Mouse (Mus musculus) cerebellum, adult (tissue): ENCODE measurements around the gene Stac3.

Source experiments
- ATAC-seq: cut with Nextera tagmentation; 2 replicates; pipeline ENCODE4 v1.9.2; 2017; ENCODE audit warnings: mild to moderate bottlenecking, moderate library complexity, mixed read lengths; ENCODE audit not compliant: insufficient number of reproducible peaks, low FRiP score, low TSS enrichment

Stac3 gene

DNA sequence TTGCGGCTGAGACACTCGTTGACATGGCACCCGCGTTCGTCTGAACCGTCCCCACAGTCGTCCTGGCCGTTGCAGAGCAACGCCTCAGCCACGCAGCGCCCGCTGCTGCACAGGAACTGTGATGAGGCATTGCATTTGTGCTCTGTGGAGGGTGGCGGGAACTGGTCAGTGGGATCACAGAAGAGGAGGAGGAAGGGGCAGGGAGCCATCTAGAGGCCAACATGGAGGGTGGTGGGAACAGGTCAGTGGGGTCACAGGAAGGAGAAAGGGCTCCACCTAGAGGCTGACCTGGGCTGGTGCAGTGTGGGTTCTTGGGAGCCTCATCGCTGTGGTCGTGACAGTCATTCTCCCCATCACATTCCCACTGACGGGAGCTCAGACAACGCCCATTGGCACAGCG, 54.2 kb downstream of the Stac3 start:
- no peak for ATAC-seq

DNA sequence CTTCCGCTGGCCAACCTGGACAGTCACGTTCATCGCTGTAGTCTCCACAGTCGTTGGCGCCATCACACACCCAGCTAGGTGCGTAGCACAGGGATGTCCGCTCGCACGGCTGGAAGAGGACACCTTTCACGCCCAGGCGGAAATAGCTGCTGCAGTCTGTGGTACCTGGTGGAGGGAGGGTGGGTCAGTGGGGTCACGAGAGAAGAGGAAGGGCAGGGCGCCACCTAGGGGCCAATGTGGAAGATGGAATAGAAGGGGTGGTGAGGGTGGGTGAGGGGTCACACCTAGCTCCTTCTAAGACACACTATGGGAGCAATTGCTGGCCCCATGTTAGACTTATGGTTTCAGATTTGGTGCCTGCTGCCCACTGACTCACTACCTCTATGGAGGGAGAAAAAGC, 55.9 kb downstream of the Stac3 start:
- ATAC-seq, result no peak
